Mouse (Mus musculus) c-Kit-negative CD71-positive TER-119-positive erythroid progenitor cells, embryonic 14.5 days (primary cell): Measurements from ENCODE around the gene Klhdc4.

Experiments used
- DNase-seq: peaks from one replicate; pipeline ENCODE4 v3.0.0-alpha.2; 2013; ENCODE audit warnings: low read depth, low spot score

The Klhdc4 gene

GRCm38 (mm10) chr8:121809524-121810155 lies 19.7 kb downstream of the Klhdc4 start:
- no peak for DNase-seq

GRCm38 (mm10) chr8:121808032-121808431 lies 21.3 kb downstream of the Klhdc4 start:
- no peak for DNase-seq

- DNase-seq = no peak
Measured at GRCm38 (mm10) chr8:121806126-121806525, 23.2 kb downstream of the Klhdc4 start.

- no peak for DNase-seq
Measured at GRCm38 (mm10) chr8:121804829-121805228, 24.5 kb downstream of the Klhdc4 start.

GRCm38 (mm10) chr8:121798401-121798800 lies 31.0 kb downstream of the Klhdc4 start:
- DNase-seq = no peak

GRCm38 (mm10) chr8:121796406-121796805 lies 33.0 kb downstream of the Klhdc4 start:
- DNase-seq = no peak

GRCm38 (mm10) chr8:121795461-121795860 lies 33.9 kb downstream of the Klhdc4 start:
- no peak for DNase-seq

GRCm38 (mm10) chr8:121794151-121794550 lies 35.2 kb downstream of the Klhdc4 start:
- DNase-seq = no peak

- no peak for DNase-seq
Measured at GRCm38 (mm10) chr8:121792627-121793026, 36.7 kb downstream of the Klhdc4 start.

- no peak for DNase-seq
Measured at GRCm38 (mm10) chr8:121792159-121792558, 37.2 kb downstream of the Klhdc4 start.

GRCm38 (mm10) chr8:121788786-121789185 lies 40.6 kb downstream of the Klhdc4 start:
- no peak for DNase-seq

GRCm38 (mm10) chr8:121786542-121786941 lies 42.8 kb downstream of the Klhdc4 start:
- no peak for DNase-seq

GRCm38 (mm10) chr8:121782493-121782892 lies 46.9 kb downstream of the Klhdc4 start:
- no peak for DNase-seq

- DNase-seq = no peak
Measured at GRCm38 (mm10) chr8:121773876-121774275, 55.5 kb downstream of the Klhdc4 start.

- DNase-seq = no peak
Measured at GRCm38 (mm10) chr8:121770845-121771752, 58.3 kb downstream of the Klhdc4 start.

GRCm38 (mm10) chr8:121769621-121770020 lies 59.7 kb downstream of the Klhdc4 start:
- no peak for DNase-seq

- DNase-seq = no peak
Measured at GRCm38 (mm10) chr8:121769095-121769494, 60.3 kb downstream of the Klhdc4 start.

- DNase-seq = no peak
Measured at GRCm38 (mm10) chr8:121765594-121766138, 63.7 kb downstream of the Klhdc4 start.

- DNase-seq = no peak
Measured at GRCm38 (mm10) chr8:121763700-121764013, 65.7 kb downstream of the Klhdc4 start.

GRCm38 (mm10) chr8:121762999-121763699 lies 66.2 kb downstream of the Klhdc4 start:
- DNase-seq = no peak

GRCm38 (mm10) chr8:121761480-121761879 lies 67.9 kb downstream of the Klhdc4 start:
- DNase-seq = no peak

GRCm38 (mm10) chr8:121760484-121760883 lies 68.9 kb downstream of the Klhdc4 start:
- DNase-seq = no peak
